Mouse (Mus musculus) megakaryocyte, embryonic 14.5 days (primary cell): Measurements from ENCODE around the gene Hs3st3a1. TPM values are rescaled to one million over a fixed set of nuclear protein-coding genes. Genes with fewer than 3 reads are reported as not detected.

Experiments used
- H3K27me3 ChIP-seq: replicated peaks from 2 replicates; pipeline ENCODE3; 2012; ENCODE audit warnings: inconsistent platforms
- H3K36me3 ChIP-seq: replicated peaks from 2 replicates; pipeline ENCODE3; 2012; ENCODE audit warnings: low read length, inconsistent platforms, mixed read lengths
- H3K4me1 ChIP-seq: 2 replicates; pipeline ENCODE4 v1.6.1; 2012; ENCODE audit warnings: inconsistent platforms
- H3K4me3 ChIP-seq: replicated peaks from 2 replicates; pipeline ENCODE3; 2012; ENCODE audit warnings: moderate library complexity, mild to moderate bottlenecking, inconsistent platforms
- H3K9me3 ChIP-seq: 2 replicates; pipeline ENCODE4 v1.6.1; 2012; ENCODE audit warnings: inconsistent platforms
- FLI1 ChIP-seq: IDR thresholded peaks from 2 replicates; pipeline ENCODE4 v1.6.1; 2012; ENCODE audit warnings: low read length, inconsistent platforms, mixed read lengths
- GATA1 ChIP-seq: IDR thresholded peaks from 3 replicates; pipeline ENCODE4 v1.6.1; 2012; ENCODE audit warnings: mixed read lengths, low read length, inconsistent platforms, borderline replicate concordance
- polyA plus RNA-seq: library from polyadenylated mRNA; stranded (reverse); fragments of >175 nt; gene quantifications from 2 replicates; pipeline ENCODE4 v1.2.3, GENCODE M21; 2012; ENCODE audit warnings: low replicate concordance; ENCODE audit not compliant: insufficient read depth

Gene Hs3st3a1
- polyA plus RNA-seq, 1 experiment, result 0.03 TPM

DNA sequence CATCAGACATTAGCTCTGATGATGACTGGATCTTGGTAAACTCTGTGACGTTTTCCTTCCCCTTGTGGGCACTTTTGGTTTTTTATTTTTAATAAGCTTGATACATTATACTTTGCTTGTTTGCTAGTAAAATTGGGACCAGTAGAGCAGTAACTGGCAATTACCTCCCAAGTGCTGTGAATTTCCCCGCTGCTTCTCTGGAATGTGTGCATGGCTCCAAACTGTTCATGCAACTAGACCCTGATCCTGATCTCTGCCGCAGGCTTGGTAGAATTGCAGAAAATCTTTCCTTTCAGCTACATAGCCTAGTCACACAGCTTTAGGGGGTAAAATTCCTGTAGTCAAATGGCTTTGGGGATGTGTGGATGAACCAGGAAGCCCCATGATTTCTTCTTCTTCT lies 38.5 kb downstream of the Hs3st3a1 start:
- H3K36me3 ChIP-seq, result no peaks in the 10 kb centered on the region
- H3K27me3 ChIP-seq, result no peaks in the 10 kb centered on the region
- no peaks in the 10 kb centered on the region for H3K4me1 ChIP-seq
- TF ChIP-seq FLI1, result no peak
- no peak for TF ChIP-seq GATA1
- H3K4me3 ChIP-seq, result no peak overlapping the region
- no peaks in the 10 kb centered on the region for H3K9me3 ChIP-seq

DNA sequence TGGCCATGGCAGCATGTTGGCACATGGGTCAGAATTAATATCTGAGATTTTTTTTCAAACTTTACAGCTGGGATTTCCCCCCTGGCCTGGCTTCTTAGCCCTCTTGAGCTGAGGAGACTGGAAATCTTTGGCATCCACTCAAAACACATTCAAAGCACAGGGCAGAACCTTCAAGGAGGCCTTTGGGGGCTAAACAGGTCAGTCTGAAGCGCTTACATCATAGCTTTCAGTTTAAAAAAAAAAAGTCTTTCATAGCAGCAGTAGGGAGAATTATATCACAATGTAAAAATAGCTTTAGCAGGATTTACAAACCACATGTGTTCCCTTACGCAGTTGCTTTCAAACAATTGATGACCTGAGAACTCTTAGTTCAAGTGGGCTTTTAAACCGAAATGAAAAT lies 46.3 kb downstream of the Hs3st3a1 start:
- Histone ChIP-seq H3K4me1 (no peaks in the 10 kb centered on the region), H3K4me3 (no peak overlapping the region), H3K36me3 (no peaks in the 10 kb centered on the region), H3K27me3 (no peaks in the 10 kb centered on the region), H3K9me3 (peaks cover 8% of the 10 kb centered on the region; the same call in 1 of the 2 replicates)
- TF ChIP-seq GATA1 (no peak), FLI1 (no peak)

DNA sequence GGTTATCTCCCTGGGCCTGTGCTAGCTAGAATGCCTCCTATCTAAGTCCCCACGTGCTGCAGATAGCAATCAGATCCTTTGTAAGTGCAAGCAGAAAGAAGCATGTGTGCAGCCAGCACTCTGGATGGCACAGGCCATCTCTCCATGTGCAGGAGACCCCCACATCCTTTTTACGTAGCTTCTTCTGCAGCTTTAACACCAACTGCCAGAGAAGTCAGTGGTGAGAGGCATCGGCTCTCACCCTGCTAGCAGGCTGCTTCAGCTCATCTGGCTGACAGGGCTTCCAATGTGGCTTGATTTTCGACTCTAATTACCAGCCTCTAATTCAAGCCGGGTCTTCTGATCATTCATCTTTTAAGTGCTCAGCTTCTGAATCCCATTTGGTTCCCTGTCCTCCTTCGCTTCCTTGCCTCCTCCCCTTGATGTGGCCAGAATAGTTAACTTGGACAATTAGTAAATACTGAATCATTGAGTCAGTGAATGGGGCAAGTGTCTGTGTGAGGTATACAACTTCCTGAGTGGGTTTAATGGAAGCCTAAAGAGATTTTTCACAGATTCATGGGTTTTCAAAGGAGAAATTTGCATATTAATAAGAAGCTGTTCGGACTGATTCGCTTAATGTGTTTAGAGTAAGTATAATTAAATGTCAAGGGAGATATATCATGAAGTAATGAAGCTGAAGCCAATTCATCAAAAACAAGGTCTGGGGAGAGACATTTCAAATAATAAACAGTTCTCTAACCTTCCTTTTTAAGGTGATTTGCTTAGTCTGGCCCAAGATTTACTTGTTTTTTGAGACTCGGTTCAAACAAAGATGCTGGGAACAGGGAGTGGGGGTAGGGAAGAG lies 54.7 kb downstream of the Hs3st3a1 start:
- no peak overlapping the region for H3K4me3 ChIP-seq
- no peak for TF ChIP-seq FLI1
- TF ChIP-seq GATA1, result no peak

DNA sequence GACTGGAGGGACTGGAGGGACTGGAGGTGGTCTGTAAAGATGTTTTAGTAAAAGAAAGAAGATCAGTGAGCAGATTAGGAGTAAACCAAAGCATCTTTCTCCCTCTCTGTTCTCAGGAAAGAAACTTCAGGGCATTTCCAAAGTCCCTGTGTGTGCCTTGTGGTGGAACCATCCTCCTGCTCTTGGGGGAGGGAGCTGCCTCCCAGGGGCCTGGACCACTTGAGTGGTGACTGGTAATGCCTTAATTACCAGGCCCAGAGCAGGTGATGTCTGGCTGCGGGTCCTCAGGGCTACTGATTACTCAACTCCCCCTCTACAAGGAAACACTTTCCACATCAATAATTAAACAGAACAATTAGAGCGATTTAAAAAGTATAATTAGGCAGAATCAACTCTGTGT lies 59.3 kb downstream of the Hs3st3a1 start:
- no peaks in the 10 kb centered on the region for H3K4me1 ChIP-seq
- no peak overlapping the region for H3K4me3 ChIP-seq
- TF ChIP-seq FLI1 (no peak), GATA1 (no peak)
- no peaks in the 10 kb centered on the region for H3K36me3 ChIP-seq
- H3K9me3 ChIP-seq, result no peaks in the 10 kb centered on the region
- H3K27me3 ChIP-seq, result peaks cover 2% of the 10 kb centered on the region

More for the DNA sequence above, 54.7 kb downstream of the Hs3st3a1 start:
- no peaks in the 10 kb centered on the region for H3K4me1 ChIP-seq
- H3K36me3 ChIP-seq, result no peaks in the 10 kb centered on the region
- H3K9me3 ChIP-seq, result no peaks in the 10 kb centered on the region
- H3K27me3 ChIP-seq, result peaks cover 2% of the 10 kb centered on the region

DNA sequence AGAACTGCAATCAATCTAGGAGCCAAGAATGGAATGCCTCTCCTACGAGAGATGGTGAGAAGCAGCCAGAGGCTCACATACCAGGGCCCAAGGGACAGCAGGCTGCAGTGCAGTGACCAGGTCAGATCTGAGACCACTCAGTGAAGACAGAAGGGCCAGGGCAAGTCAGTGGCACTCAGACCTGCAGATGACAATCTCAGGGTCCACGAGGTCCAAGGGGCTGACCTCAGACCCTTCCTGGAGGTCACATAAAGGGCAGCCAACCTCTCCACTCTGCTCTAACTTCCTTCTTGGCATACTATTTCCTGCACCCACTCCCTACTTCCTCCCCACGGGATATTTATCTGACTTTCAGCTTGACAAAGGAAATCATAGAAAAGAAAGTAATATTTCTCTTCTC lies 60.8 kb downstream of the Hs3st3a1 start:
- peaks cover 5% of the 10 kb centered on the region; the same call in 1 of the 2 replicates for H3K9me3 ChIP-seq
- H3K4me3 ChIP-seq, result no peak overlapping the region
- H3K36me3 ChIP-seq, result no peaks in the 10 kb centered on the region
- no peak for TF ChIP-seq GATA1
- no peak for TF ChIP-seq FLI1
- no peaks in the 10 kb centered on the region for H3K4me1 ChIP-seq
- H3K27me3 ChIP-seq, result no peaks in the 10 kb centered on the region

DNA sequence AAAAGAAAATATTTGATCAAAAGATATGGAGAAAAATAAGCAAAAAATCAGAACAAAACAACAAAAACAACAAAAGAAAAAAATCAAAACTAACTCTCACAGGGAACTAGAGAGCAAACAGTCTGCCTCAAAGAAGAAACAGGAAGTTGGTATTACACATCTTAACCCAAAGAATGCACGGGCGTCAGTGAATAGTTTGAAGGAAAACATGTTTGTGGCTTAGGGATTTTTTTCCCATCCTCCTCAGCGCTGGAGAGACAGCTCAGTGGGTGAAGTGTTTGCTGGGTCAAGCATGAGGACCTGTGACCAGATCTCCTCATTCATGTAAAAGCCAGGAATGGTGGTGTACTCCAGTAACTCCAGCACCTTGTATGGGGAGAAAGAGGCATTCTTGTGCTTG lies 61.5 kb downstream of the Hs3st3a1 start:
- Histone ChIP-seq H3K36me3 (no peaks in the 10 kb centered on the region), H3K9me3 (peaks cover 5% of the 10 kb centered on the region; the same call in 1 of the 2 replicates), H3K4me3 (no peak overlapping the region), H3K4me1 (no peaks in the 10 kb centered on the region), H3K27me3 (no peaks in the 10 kb centered on the region)
- no peak for TF ChIP-seq FLI1
- TF ChIP-seq GATA1, result no peak

- TF ChIP-seq FLI1 (no peak), GATA1 (no peak)
- H3K27me3 ChIP-seq, result no peaks in the 10 kb centered on the region
- no peak overlapping the region for H3K4me3 ChIP-seq
- peaks cover 5% of the 10 kb centered on the region; the same call in 1 of the 2 replicates for H3K9me3 ChIP-seq
- no peaks in the 10 kb centered on the region for H3K4me1 ChIP-seq
- no peaks in the 10 kb centered on the region for H3K36me3 ChIP-seq
Measured at GRCm38 (mm10) chr11:64500536-64501112, 65.5 kb downstream of the Hs3st3a1 start.

DNA sequence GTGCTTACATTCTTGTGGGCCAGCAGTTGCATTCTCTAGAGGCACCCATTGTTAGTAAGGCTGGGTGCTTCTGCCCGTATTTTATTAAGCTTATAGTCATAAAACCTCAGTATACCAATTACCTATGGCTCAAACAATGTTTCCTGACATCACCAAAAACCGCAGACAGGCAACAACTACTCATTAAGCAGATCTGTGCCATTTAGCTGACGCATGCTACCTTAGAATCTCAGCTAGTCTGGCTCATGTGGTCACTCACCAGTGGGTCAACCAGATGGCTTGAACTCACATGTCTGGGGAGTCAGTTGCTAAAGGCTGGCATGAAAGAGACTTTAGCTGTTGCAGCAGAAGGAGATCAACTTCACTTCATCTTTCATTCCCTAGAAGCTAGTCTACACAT lies 67.9 kb downstream of the Hs3st3a1 start:
- H3K4me3 ChIP-seq, result no peak overlapping the region
- TF ChIP-seq GATA1 (no peak), FLI1 (no peak)
- H3K4me1 ChIP-seq, result no peaks in the 10 kb centered on the region
- H3K36me3 ChIP-seq, result no peaks in the 10 kb centered on the region
- H3K27me3 ChIP-seq, result no peaks in the 10 kb centered on the region
- peaks cover 5% of the 10 kb centered on the region; the same call in 1 of the 2 replicates for H3K9me3 ChIP-seq

- no peaks in the 10 kb centered on the region for H3K4me1 ChIP-seq
- H3K27me3 ChIP-seq, result no peaks in the 10 kb centered on the region
- H3K9me3 ChIP-seq, result no peaks in the 10 kb centered on the region; the same call in 1 of the 2 replicates
- TF ChIP-seq GATA1, result no peak
- TF ChIP-seq FLI1, result no peak
- H3K36me3 ChIP-seq, result no peaks in the 10 kb centered on the region
- H3K4me3 ChIP-seq, result no peak overlapping the region
Measured at GRCm38 (mm10) chr11:64505924-64506323, 70.8 kb downstream of the Hs3st3a1 start.

- Histone ChIP-seq H3K36me3 (no peaks in the 10 kb centered on the region), H3K9me3 (no peaks in the 10 kb centered on the region), H3K4me3 (no peak overlapping the region), H3K27me3 (no peaks in the 10 kb centered on the region), H3K4me1 (no peaks in the 10 kb centered on the region)
- no peak for TF ChIP-seq GATA1
- no peak for TF ChIP-seq FLI1
Measured at GRCm38 (mm10) chr11:64507024-64507423, 71.9 kb downstream of the Hs3st3a1 start.
